Mouse (Mus musculus) gastrocnemius, adult 18-20 months (tissue): ENCODE data around the gene Ggact. TPM values are rescaled to one million over a fixed set of nuclear protein-coding genes. Genes with fewer than 3 reads are reported as not detected.

Experiments used
- DNase-seq: peaks from one replicate; pipeline ENCODE4 v3.0.0; 2021; ENCODE audit warnings: low spot score
- long read RNA-seq, 2 experiments: library from polyadenylated mRNA; stranded (forward); transcript quantifications; one replicate each; pipeline ENCODE4 v2.0.0; 2021
- total RNA-seq, 2 experiments: library from RNA; stranded (reverse); gene quantifications; 2 replicates each; pipeline ENCODE4 v1.2.3; 2021

Gene Ggact
- total RNA-seq = 10 to 100 TPM; 16.1 to 18.6 TPM
- long read RNA-seq, experiment 1, partial matches to known transcripts = 1 of 1 reads
- long read RNA-seq, experiment 1, other reads (novel, unspliced or antisense) = 0 of 1 reads
- long read RNA-seq, experiment 2, partial matches to known transcripts = 0 of 5 reads
- long read RNA-seq, experiment 2, other reads (novel, unspliced or antisense) = 3 of 5 reads

- no peak for DNase-seq
Observed at GRCm38 (mm10) chr14:122913657-122914056, at the start of gene Ggact. Gene Ggact (minus strand): TSS chr14:122913757.

GRCm38 (mm10) chr14:122957941-122958340 lies 44.4 kb upstream of the Ggact start:
- DNase-seq = peak; percentile 38

- peak; percentile 9 for DNase-seq
Observed at GRCm38 (mm10) chr14:122953331-122953730, 39.8 kb upstream of the Ggact start.

GRCm38 (mm10) chr14:122952556-122952955 lies 39.0 kb upstream of the Ggact start:
- DNase-seq = no peak

GRCm38 (mm10) chr14:122951676-122952445 lies 38.3 kb upstream of the Ggact start:
- DNase-seq = no peak

- no peak for DNase-seq
Observed at GRCm38 (mm10) chr14:122950915-122951314, 37.4 kb upstream of the Ggact start.

- no peak for DNase-seq
Observed at GRCm38 (mm10) chr14:122943475-122943853, 29.9 kb upstream of the Ggact start.

- no peak for DNase-seq
Observed at GRCm38 (mm10) chr14:122942757-122943474, 29.4 kb upstream of the Ggact start.

- DNase-seq = no peak
Observed at GRCm38 (mm10) chr14:122936460-122936859, 22.9 kb upstream of the Ggact start.

GRCm38 (mm10) chr14:122920011-122920410 lies 6.5 kb upstream of the Ggact start:
- DNase-seq = no peak

- no peak for DNase-seq
Observed at GRCm38 (mm10) chr14:122917676-122918075, 4.1 kb upstream of the Ggact start.

- DNase-seq = peak; percentile 58
Observed at GRCm38 (mm10) chr14:122912812-122913498, 602 bp downstream of the Ggact start.

- no peak for DNase-seq
Observed at GRCm38 (mm10) chr14:122912137-122912536, 1.4 kb downstream of the Ggact start.

- DNase-seq = no peak
Observed at GRCm38 (mm10) chr14:122911265-122911664, 2.3 kb downstream of the Ggact start.

GRCm38 (mm10) chr14:122909368-122910091 lies 4.0 kb downstream of the Ggact start:
- DNase-seq = no peak

- no peak for DNase-seq
Observed at GRCm38 (mm10) chr14:122908075-122908474, 5.5 kb downstream of the Ggact start.

- no peak for DNase-seq
Observed at GRCm38 (mm10) chr14:122905007-122905406, 8.6 kb downstream of the Ggact start.

- no peak for DNase-seq
Observed at GRCm38 (mm10) chr14:122903923-122904351, 9.6 kb downstream of the Ggact start.

- peak; percentile 74 for DNase-seq
Observed at GRCm38 (mm10) chr14:122902884-122903283, 10.7 kb downstream of the Ggact start.

GRCm38 (mm10) chr14:122902136-122902535 lies 11.4 kb downstream of the Ggact start:
- peak; percentile 19 for DNase-seq

- DNase-seq = no peak
Observed at GRCm38 (mm10) chr14:122901715-122902114, 11.8 kb downstream of the Ggact start.
